Mouse (Mus musculus): ENCODE data around the gene Slc35f4.
"Not testable (repeated sequence)": the region's sequence is repeated elsewhere in the genome, so short reads cannot be mapped to it uniquely, and the experiment has no call there.

The Slc35f4 gene

GRCm38 (mm10) chr14:49348164-49348896 lies 177.5 kb downstream of the Slc35f4 start:
- DNase-seq = no peak

- DNase-seq = no peak
Observed at GRCm38 (mm10) chr14:49345835-49346234, 180.0 kb downstream of the Slc35f4 start.

GRCm38 (mm10) chr14:49337011-49337410 lies 188.8 kb downstream of the Slc35f4 start:
- DNase-seq = no peak

- no peak for DNase-seq
Observed at GRCm38 (mm10) chr14:49333841-49334240, 192.0 kb downstream of the Slc35f4 start.

GRCm38 (mm10) chr14:49316493-49316894 lies 209.4 kb downstream of the Slc35f4 start:
- no peak for DNase-seq

- no peak for DNase-seq
Observed at GRCm38 (mm10) chr14:49313981-49314380, 211.9 kb downstream of the Slc35f4 start.

GRCm38 (mm10) chr14:49313376-49313775 lies 212.5 kb downstream of the Slc35f4 start:
- DNase-seq = no peak

GRCm38 (mm10) chr14:49311548-49311947 lies 214.3 kb downstream of the Slc35f4 start:
- DNase-seq = no peak

- DNase-seq = no peak
Observed at GRCm38 (mm10) chr14:49311091-49311492, 214.8 kb downstream of the Slc35f4 start.

GRCm38 (mm10) chr14:49309670-49310069 lies 216.2 kb downstream of the Slc35f4 start:
- no peak for DNase-seq

- no peak for DNase-seq
Observed at GRCm38 (mm10) chr14:49308591-49308990, 217.3 kb downstream of the Slc35f4 start.

- DNase-seq = no peak
Observed at GRCm38 (mm10) chr14:49307842-49308241, 218.0 kb downstream of the Slc35f4 start.

- no peak for DNase-seq
Observed at GRCm38 (mm10) chr14:49305534-49306409, 220.1 kb downstream of the Slc35f4 start.

GRCm38 (mm10) chr14:49302271-49302857 lies 223.5 kb downstream of the Slc35f4 start:
- no peak for DNase-seq

- DNase-seq = no peak
Observed at GRCm38 (mm10) chr14:49300981-49301619, 224.7 kb downstream of the Slc35f4 start.

GRCm38 (mm10) chr14:49300326-49300725 lies 225.5 kb downstream of the Slc35f4 start:
- DNase-seq = no peak

GRCm38 (mm10) chr14:49293802-49294449 lies 231.9 kb downstream of the Slc35f4 start:
- no peak for DNase-seq

GRCm38 (mm10) chr14:49290029-49290745 lies 235.7 kb downstream of the Slc35f4 start:
- no peak for DNase-seq

GRCm38 (mm10) chr14:49283784-49284655 lies 241.8 kb downstream of the Slc35f4 start:
- no peak for DNase-seq

GRCm38 (mm10) chr14:49278880-49279279 lies 247.0 kb downstream of the Slc35f4 start:
- DNase-seq = no peak

- not testable (repeated sequence) for DNase-seq
Observed at GRCm38 (mm10) chr14:49278479-49278878, 247.4 kb downstream of the Slc35f4 start.

Data from thymus, adult 18-20 months (tissue).